Mouse (Mus musculus): ENCODE measurements around the gene Gm20441. TPM values are rescaled to one million over a fixed set of nuclear protein-coding genes. Genes with fewer than 3 reads are reported as not detected.
A peak's percentile ranks its signal among the peaks of the same experiment; 100 is the strongest.

Gm20441 gene
- total and polyA plus RNA-seq, 2 experiments from 2014 or later: not detected

DNA sequence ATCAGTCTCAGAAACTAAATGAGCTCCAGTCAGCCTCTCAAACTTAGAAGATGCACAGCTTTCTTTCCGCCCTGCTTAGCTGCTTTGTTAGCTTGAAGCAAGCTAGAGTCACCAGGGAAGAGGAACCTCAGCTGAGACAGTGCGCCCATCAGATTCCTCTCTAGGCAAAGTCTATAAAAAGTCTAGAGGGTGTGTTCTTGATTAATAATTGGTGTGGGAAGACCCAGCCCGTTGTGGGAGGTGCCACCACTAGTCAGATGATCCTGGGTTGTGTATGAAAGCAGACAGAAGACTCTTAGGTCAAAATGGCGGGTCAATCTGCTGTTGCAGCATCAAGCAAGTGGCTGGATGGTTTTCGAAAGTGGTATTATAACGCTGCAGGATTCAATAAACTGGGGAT lies 13.9 kb downstream of the Gm20441 start:
- Histone ChIP-seq H3K36me3 (ENCODE audit: insufficient read depth, low read length) (no peaks in the 10 kb centered on the region), H3K27ac (no peak overlapping the region), H3K9me3 (ENCODE audit: low read length) (no peaks in the 10 kb centered on the region), H3K4me1 (ENCODE audit: insufficient read depth, low read length) (no peaks in the 10 kb centered on the region), H3K4me3 (ENCODE audit: low read length) (no peak overlapping the region), H3K4me2 (ENCODE audit: low read depth, low read length) (no peak overlapping the region), H3K27me3 (ENCODE audit: insufficient read depth, low read length) (no peaks in the 10 kb centered on the region), H3K9ac (replicated peaks; ENCODE audit: low read length) (no peak overlapping the region)
- ATAC-seq (no peak), DNase-seq (ENCODE audit: low spot score) (no peak)
- WGBS: 88% methylated on average over 6 of the region's 6 CpGs
- no peak for TF ChIP-seq CTCF (IDR thresholded peaks at IDR 0.05; ENCODE audit: low read depth)

DNA sequence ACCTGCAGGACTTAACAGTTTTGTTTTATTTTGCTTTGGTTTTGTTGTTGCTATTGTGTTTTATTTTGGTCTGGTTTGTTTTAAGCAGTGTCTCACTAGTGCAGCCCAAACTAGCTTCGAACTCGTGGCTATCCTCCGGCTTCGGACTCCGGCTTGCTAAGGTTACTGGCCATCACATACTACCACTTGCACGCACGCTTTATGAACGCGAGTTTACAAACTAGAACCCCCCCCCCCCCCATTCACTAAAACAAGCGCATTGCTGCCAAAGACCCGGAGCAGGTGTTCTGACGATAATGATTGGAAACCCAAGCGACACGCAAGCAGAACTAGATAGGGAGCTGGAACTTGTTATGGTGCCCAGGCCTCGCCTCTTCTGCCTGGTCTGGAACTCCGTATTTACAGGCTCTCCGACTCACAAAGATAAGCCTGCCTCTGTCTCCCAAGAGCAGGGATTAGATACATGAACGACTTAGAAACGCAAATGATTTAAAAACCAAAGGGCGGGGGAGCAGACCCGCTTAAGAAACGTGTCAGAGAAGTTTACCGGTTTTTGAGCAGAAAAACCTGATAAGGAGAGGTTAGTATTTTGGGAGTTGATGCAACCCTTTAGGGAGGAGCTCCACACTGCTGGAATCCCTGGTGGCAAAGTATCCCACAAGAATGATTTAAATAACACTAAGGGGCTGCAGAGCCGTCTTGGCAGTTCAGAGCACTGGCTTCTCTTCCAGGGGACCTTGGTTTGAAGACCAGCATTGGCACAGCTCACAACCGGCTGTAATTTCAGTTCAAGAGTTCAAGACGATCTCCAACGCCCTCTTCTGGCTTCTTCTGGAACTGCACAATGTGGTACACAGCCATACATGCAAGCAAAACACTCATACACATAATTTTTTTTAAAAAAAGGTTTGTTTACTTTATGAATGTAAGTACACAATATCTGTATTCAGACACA lies 16.0 kb downstream of the Gm20441 start:
- H3K9me3 ChIP-seq (ENCODE audit: low read length): no peaks in the 10 kb centered on the region

DNA sequence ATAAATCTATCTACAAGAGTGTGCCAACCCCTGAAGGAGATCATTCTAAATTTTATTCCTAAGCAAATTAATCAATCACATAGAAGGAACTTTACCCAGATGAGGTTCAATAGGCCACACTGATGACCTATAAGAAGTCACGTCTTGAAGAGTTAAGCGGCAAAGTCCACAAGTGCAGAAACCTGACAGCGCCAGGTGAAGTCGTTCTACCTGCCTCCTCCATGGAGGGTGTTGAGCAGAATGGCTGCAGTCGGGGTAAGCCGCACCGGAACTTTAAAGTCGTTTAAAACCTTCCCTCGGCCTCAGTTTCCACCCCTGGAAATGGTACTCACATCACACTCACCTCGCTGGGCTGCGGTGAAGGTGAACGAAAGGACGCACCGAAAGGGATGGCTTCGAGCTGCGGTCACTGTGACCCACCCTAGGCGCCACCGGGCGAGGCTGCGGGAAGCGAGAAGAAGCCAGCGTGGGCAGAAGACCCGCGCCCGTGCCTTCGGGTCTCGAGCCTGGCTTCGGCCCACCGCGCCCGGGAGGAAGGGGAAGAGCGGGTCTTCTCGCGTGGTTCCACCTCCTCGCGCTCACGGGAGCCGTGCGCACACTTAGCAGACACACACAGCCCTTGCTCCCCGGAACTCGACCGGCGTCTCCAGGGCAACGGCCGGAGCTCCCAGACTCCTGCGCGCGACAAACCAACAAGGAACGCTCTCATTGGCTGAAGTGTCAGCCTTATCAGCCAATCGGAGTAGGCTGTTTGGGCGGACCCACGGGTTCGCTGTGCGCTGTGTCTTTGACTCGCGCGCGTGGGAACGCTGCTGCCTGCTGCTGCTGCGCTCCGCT lies 16.9 kb downstream of the Gm20441 start, which contains the start of gene Cabin1:
TSS of gene Cabin1 (minus strand) at position 660 of the 837 bp plus-strand sequence.
- Histone ChIP-seq H3K9me3 (ENCODE audit: low read length) (no peaks in the 10 kb centered on the region), H3K4me3 (ENCODE audit: low read length) (peak within 1 kb of the TSS; percentile 87), H3K4me2 (ENCODE audit: low read depth, low read length) (peak within 1 kb of the TSS; percentile 87), H3K27me3 (ENCODE audit: insufficient read depth, low read length) (no peaks in the 10 kb centered on the region), H3K9ac (replicated peaks; ENCODE audit: low read length) (peak within 1 kb of the TSS; percentile 89), H3K4me1 (ENCODE audit: insufficient read depth, low read length) (no peaks in the 10 kb centered on the region), H3K27ac (peak within 1 kb of the TSS; percentile 85), H3K36me3 (ENCODE audit: insufficient read depth, low read length) (no peaks in the 10 kb centered on the region)
- WGBS: under 1% methylated on average over 60 of the region's 61 CpGs
- DNase-seq (ENCODE audit: low spot score) (peak; percentile 99), ATAC-seq (peak; percentile 99)
- no peak for TF ChIP-seq CTCF (IDR thresholded peaks at IDR 0.05; ENCODE audit: low read depth)

More for the DNA sequence above, 16.0 kb downstream of the Gm20441 start:
- Histone ChIP-seq H3K9ac (replicated peaks; ENCODE audit: low read length) (peak overlapping the region; percentile 89), H3K4me2 (ENCODE audit: low read depth, low read length) (peak overlapping the region; percentile 87), H3K36me3 (ENCODE audit: insufficient read depth, low read length) (no peaks in the 10 kb centered on the region), H3K4me1 (ENCODE audit: insufficient read depth, low read length) (no peaks in the 10 kb centered on the region), H3K27ac (peak overlapping the region; percentile 85), H3K27me3 (ENCODE audit: insufficient read depth, low read length) (no peaks in the 10 kb centered on the region), H3K4me3 (ENCODE audit: low read length) (peak overlapping the region; percentile 87)
- DNase-seq (ENCODE audit: low spot score) (peak; percentile 90), ATAC-seq (peak; percentile 46)
- 1% methylated on average over 27 of the region's 27 CpGs for WGBS
- peak; percentile 79 for TF ChIP-seq CTCF (IDR thresholded peaks at IDR 0.05; ENCODE audit: low read depth)

DNA sequence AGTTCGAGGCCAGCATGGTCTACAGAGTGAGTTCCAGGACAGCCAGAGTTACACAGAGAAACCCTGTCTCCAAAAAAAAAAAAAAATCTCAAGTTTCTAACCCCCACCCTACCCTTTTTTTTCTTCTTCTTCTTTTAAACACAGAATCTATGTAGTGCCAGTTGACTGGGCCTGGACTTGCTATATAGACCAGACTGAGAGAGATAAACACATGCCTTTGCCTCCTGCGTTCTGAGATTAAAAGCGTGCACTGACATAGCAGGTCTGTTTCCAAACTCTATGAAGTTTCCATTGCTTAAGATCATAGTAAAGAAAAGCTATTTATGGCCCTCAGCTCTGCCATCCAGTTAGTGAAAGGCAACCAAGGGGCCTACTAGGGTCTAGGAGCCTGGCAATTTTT lies 18.3 kb downstream of the Gm20441 start:
- Histone ChIP-seq H3K36me3 (ENCODE audit: insufficient read depth, low read length) (no peaks in the 10 kb centered on the region), H3K27me3 (ENCODE audit: insufficient read depth, low read length) (no peaks in the 10 kb centered on the region), H3K9ac (replicated peaks; ENCODE audit: low read length) (no peak overlapping the region), H3K27ac (no peak overlapping the region), H3K9me3 (ENCODE audit: low read length) (no peaks in the 10 kb centered on the region), H3K4me2 (ENCODE audit: low read depth, low read length) (0 out of 2 replicates have a peak overlapping the region, but pooled peaks have one; percentile 87), H3K4me1 (ENCODE audit: insufficient read depth, low read length) (no peaks in the 10 kb centered on the region), H3K4me3 (ENCODE audit: low read length) (no peak overlapping the region)
- DNase-seq (ENCODE audit: low spot score): no peak
- no peak for ATAC-seq
- TF ChIP-seq CTCF (IDR thresholded peaks at IDR 0.05; ENCODE audit: low read depth): no peak
- 96% methylated on average over 3 of the region's 3 CpGs for WGBS

DNA sequence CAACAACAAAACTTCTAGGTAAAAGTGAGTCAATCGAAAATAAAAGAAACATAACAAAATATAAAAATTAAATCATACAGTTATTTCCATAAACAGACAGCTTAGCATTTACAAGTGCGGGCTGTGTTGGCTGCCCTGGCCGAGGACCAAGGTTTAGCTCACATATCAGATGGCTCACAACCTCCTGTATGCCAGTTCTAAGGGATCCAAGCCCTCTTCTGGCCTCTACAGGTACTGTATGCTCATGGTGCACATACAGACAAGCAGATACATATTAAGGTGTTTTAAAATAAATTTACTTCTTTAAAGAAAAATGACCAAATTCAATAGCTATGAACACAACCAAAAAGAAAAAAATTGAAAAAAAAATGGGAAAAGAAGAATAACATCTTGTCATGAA lies 20.4 kb downstream of the Gm20441 start:
- 0 out of 2 replicates have a peak, but pooled peaks cover 4% of the 10 kb centered on the region for H3K36me3 ChIP-seq (ENCODE audit: insufficient read depth, low read length)
- no peak overlapping the region for H3K9ac ChIP-seq (replicated peaks; ENCODE audit: low read length)
- WGBS: over 99% methylated on average over 3 of the region's 3 CpGs
- TF ChIP-seq CTCF (IDR thresholded peaks at IDR 0.05; ENCODE audit: low read depth): peak; percentile 31
- H3K27me3 ChIP-seq (ENCODE audit: insufficient read depth, low read length): no peaks in the 10 kb centered on the region
- H3K4me1 ChIP-seq (ENCODE audit: insufficient read depth, low read length): no peaks in the 10 kb centered on the region
- no peak overlapping the region for H3K4me3 ChIP-seq (ENCODE audit: low read length)
- no peak overlapping the region for H3K27ac ChIP-seq
- no peak overlapping the region for H3K4me2 ChIP-seq (ENCODE audit: low read depth, low read length)
- DNase-seq (ENCODE audit: low spot score) (no peak), ATAC-seq (no peak)
- no peaks in the 10 kb centered on the region for H3K9me3 ChIP-seq (ENCODE audit: low read length)

DNA sequence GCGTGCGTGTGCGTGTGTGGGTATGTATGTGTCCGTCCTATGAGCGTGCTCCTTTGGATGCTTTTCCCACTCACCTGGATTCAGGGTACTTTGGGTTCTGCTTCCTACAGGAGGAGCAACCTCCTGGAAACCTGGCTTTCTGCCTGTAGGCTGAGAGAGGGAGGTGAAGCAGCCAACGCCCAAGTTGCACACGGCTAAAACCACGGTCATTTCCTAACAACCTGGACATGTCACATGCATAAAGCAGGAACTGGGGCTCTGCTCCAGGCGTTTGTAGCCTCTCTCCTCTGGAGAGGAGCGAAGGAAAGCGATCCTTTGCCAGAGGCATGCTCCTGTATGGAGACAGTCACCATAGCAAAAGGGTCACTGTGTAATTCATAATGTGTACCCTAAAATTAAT lies 24.0 kb downstream of the Gm20441 start:
- Histone ChIP-seq H3K9me3 (ENCODE audit: low read length) (no peaks in the 10 kb centered on the region), H3K27me3 (ENCODE audit: insufficient read depth, low read length) (no peaks in the 10 kb centered on the region), H3K4me1 (ENCODE audit: insufficient read depth, low read length) (no peaks in the 10 kb centered on the region), H3K4me3 (ENCODE audit: low read length) (no peak overlapping the region), H3K4me2 (ENCODE audit: low read depth, low read length) (no peak overlapping the region), H3K36me3 (ENCODE audit: insufficient read depth, low read length) (peaks cover 36% of the 10 kb centered on the region), H3K27ac (no peak overlapping the region), H3K9ac (replicated peaks; ENCODE audit: low read length) (no peak overlapping the region)
- no peak for TF ChIP-seq CTCF (IDR thresholded peaks at IDR 0.05; ENCODE audit: low read depth)
- no peak for DNase-seq (ENCODE audit: low spot score)
- 94% methylated on average over 11 of the region's 11 CpGs for WGBS
- ATAC-seq: no peak
